Mouse (Mus musculus) heart, postnatal 0 days (tissue): ENCODE measurements at regions not wholly inside any gene's neighbourhood (a gene's known extent, or its start where the extent isn't known, plus 50 kb on each side); places are given as distances from the start of the nearest gene placed in this dataset.

Experiments
- ATAC-seq: fragments of 200-750 bp; cut with Nextera tagmentation; 2 replicates; pipeline ENCODE4 v1.8.0; 2017; ENCODE audit warnings: low read depth, moderate number of reproducible peaks, moderate library complexity; ENCODE audit not compliant: insufficient read depth
- DNase-seq: peaks from one replicate; pipeline ENCODE4 v3.0.0-alpha.2; 2016; ENCODE audit warnings: low spot score
- H3K27ac ChIP-seq: fragments of 300-500 bp; sonication (generic); 2 replicates; pipeline ENCODE4 v1.5.1; 2014; ENCODE audit warnings: low read depth, mild to moderate bottlenecking
- H3K27me3 ChIP-seq: fragments of 300-500 bp; sonication (generic); 2 replicates; pipeline ENCODE4 v1.6.1; 2014; ENCODE audit warnings: low read length, mixed read lengths; ENCODE audit not compliant: control insufficient read depth, insufficient read depth
- H3K36me3 ChIP-seq: fragments of 300-500 bp; sonication (generic); replicated peaks from 2 replicates; pipeline ENCODE4 v1.6.1; 2014; ENCODE audit warnings: low read length, mixed read lengths; ENCODE audit not compliant: control insufficient read depth, insufficient read depth
- H3K4me1 ChIP-seq: fragments of 300-500 bp; sonication (generic); 2 replicates; pipeline ENCODE4 v1.6.1; 2014; ENCODE audit warnings: antibody characterized with exemption; ENCODE audit not compliant: control insufficient read depth, insufficient read depth
- H3K4me2 ChIP-seq: fragments of 300-500 bp; sonication (generic); 2 replicates; pipeline ENCODE4 v1.6.1; 2014; ENCODE audit warnings: low read depth, mild to moderate bottlenecking, low read length, moderate library complexity
- H3K4me3 ChIP-seq: fragments of 300-500 bp; sonication (generic); 2 replicates; pipeline ENCODE4 v1.5.1; 2014; ENCODE audit warnings: low read depth, low read length
- H3K9ac ChIP-seq: fragments of 300-500 bp; sonication (generic); replicated peaks from 2 replicates; pipeline ENCODE4 v1.6.1; 2014; ENCODE audit warnings: low read depth, low read length, mixed read lengths
- H3K9me3 ChIP-seq: fragments of 300-500 bp; sonication (generic); replicated peaks from 2 replicates; pipeline ENCODE4 v1.6.1; 2016; ENCODE audit warnings: low read length; ENCODE audit not compliant: control insufficient read depth
- CTCF ChIP-seq: IDR thresholded peaks from 2 replicates; pipeline ENCODE4 v1.5.1; 2016; ENCODE audit warnings: antibody characterized with exemption, control low read depth, low read depth
- EP300 ChIP-seq: IDR thresholded peaks from 2 replicates; pipeline ENCODE4 v1.6.1; 2016; ENCODE audit warnings: antibody characterized with exemption, low read depth
- WGBS: fragments of 180-500 bp; shearing (Covaris S2); extraction: QIAGEN DNeasy Blood & Tissue Kit; methylation state at CpG from one replicate; pipeline ENCODE4 v1.1.7; 2014; 5-methylcytosine and 5-hydroxymethylcytosine counted together

- WGBS, result 73% methylated on average over 4 of the region's 4 CpGs
- H3K4me3 ChIP-seq, result no peak overlapping the region
- no peaks in the 10 kb centered on the region for H3K27me3 ChIP-seq
- H3K27ac ChIP-seq, result no peak overlapping the region
- ATAC-seq (no peak), DNase-seq (no peak)
- no peaks in the 10 kb centered on the region for H3K9me3 ChIP-seq
- TF ChIP-seq CTCF (no peak), EP300 (no peak)
- H3K36me3 ChIP-seq, result no peaks in the 10 kb centered on the region
- H3K9ac ChIP-seq, result no peak overlapping the region
- no peak overlapping the region for H3K4me2 ChIP-seq
- no peaks in the 10 kb centered on the region for H3K4me1 ChIP-seq
Measured at GRCm38 (mm10) chr11:19254183-19254582, 235.4 kb upstream of the Meis1 start.

GRCm38 (mm10) chr11:19257549-19257948, 238.8 kb upstream of the Meis1 start:
- no peak overlapping the region for H3K4me3 ChIP-seq
- H3K9me3 ChIP-seq, result no peaks in the 10 kb centered on the region
- H3K36me3 ChIP-seq, result no peaks in the 10 kb centered on the region
- H3K27me3 ChIP-seq, result no peaks in the 10 kb centered on the region
- ATAC-seq (no peak), DNase-seq (no peak)
- H3K4me2 ChIP-seq, result no peak overlapping the region
- no peak overlapping the region for H3K9ac ChIP-seq
- TF ChIP-seq CTCF (no peak), EP300 (no peak)
- no peak overlapping the region for H3K27ac ChIP-seq
- no peaks in the 10 kb centered on the region for H3K4me1 ChIP-seq
- 77% methylated on average over 4 of the region's 4 CpGs for WGBS

- TF ChIP-seq EP300 (no peak), CTCF (no peak)
- H3K27ac ChIP-seq, result no peak overlapping the region
- H3K27me3 ChIP-seq, result no peaks in the 10 kb centered on the region
- H3K9ac ChIP-seq, result no peak overlapping the region
- no peaks in the 10 kb centered on the region for H3K4me1 ChIP-seq
- H3K9me3 ChIP-seq, result no peaks in the 10 kb centered on the region
- H3K36me3 ChIP-seq, result no peaks in the 10 kb centered on the region
- DNase-seq (no peak), ATAC-seq (no peak)
- H3K4me2 ChIP-seq, result no peak overlapping the region
- 80% methylated on average over 4 of the region's 4 CpGs for WGBS
- no peak overlapping the region for H3K4me3 ChIP-seq
Measured at GRCm38 (mm10) chr11:19262832-19263231, 244.0 kb upstream of the Meis1 start.

GRCm38 (mm10) chr11:19264798-19265671, 246.2 kb upstream of the Meis1 start:
- DNase-seq (no peak), ATAC-seq (no peak)
- no peak overlapping the region for H3K4me2 ChIP-seq
- no peak overlapping the region for H3K9ac ChIP-seq
- no peaks in the 10 kb centered on the region for H3K36me3 ChIP-seq
- no peak overlapping the region for H3K27ac ChIP-seq
- TF ChIP-seq EP300 (no peak), CTCF (no peak)
- no peaks in the 10 kb centered on the region for H3K27me3 ChIP-seq
- no peaks in the 10 kb centered on the region for H3K9me3 ChIP-seq
- 54% methylated on average over 18 of the region's 18 CpGs for WGBS
- no peak overlapping the region for H3K4me3 ChIP-seq
- no peaks in the 10 kb centered on the region for H3K4me1 ChIP-seq

- ATAC-seq (no peak), DNase-seq (no peak)
- H3K36me3 ChIP-seq, result no peaks in the 10 kb centered on the region
- H3K4me2 ChIP-seq, result no peak overlapping the region
- no peak overlapping the region for H3K27ac ChIP-seq
- WGBS, result 51% methylated on average over 3 of the region's 3 CpGs
- TF ChIP-seq EP300 (no peak), CTCF (no peak)
- no peak overlapping the region for H3K4me3 ChIP-seq
- no peak overlapping the region for H3K9ac ChIP-seq
- no peaks in the 10 kb centered on the region for H3K4me1 ChIP-seq
- no peaks in the 10 kb centered on the region for H3K9me3 ChIP-seq
- no peaks in the 10 kb centered on the region for H3K27me3 ChIP-seq
Measured at GRCm38 (mm10) chr11:19265672-19265972, 246.8 kb upstream of the Meis1 start.

- 79% methylated on average over 6 of the region's 6 CpGs for WGBS
- TF ChIP-seq EP300 (no peak), CTCF (no peak)
- H3K36me3 ChIP-seq, result no peaks in the 10 kb centered on the region
- DNase-seq, result no peak
- H3K4me1 ChIP-seq, result no peaks in the 10 kb centered on the region
- no peak for ATAC-seq
- no peaks in the 10 kb centered on the region for H3K9me3 ChIP-seq
- no peak overlapping the region for H3K9ac ChIP-seq
- H3K27ac ChIP-seq, result no peak overlapping the region
- H3K4me3 ChIP-seq, result no peak overlapping the region
- H3K27me3 ChIP-seq, result no peaks in the 10 kb centered on the region
- H3K4me2 ChIP-seq, result no peak overlapping the region
Measured at GRCm38 (mm10) chr11:19290971-19291370, 272.2 kb upstream of the Meis1 start.
